Mouse (Mus musculus) cortical plate, adult 2 months (tissue): Measurements from ENCODE around the gene Ubqln5.

Experiments used
- CTCF ChIP-seq: fragments of 200-500 bp; IDR thresholded peaks from 2 replicates; pipeline ENCODE4 v1.5.1; 2011; ENCODE audit warnings: mild to moderate bottlenecking, control low read depth, low read length; ENCODE audit not compliant: insufficient read depth; ENCODE audit errors: extremely low read depth
- POLR2A ChIP-seq: fragments of 200-500 bp; IDR thresholded peaks from 2 replicates; pipeline ENCODE4 v1.6.1; 2011; ENCODE audit warnings: mild to moderate bottlenecking, low read length, control low read depth; ENCODE audit not compliant: insufficient read depth; ENCODE audit errors: extremely low read depth

DNA sequence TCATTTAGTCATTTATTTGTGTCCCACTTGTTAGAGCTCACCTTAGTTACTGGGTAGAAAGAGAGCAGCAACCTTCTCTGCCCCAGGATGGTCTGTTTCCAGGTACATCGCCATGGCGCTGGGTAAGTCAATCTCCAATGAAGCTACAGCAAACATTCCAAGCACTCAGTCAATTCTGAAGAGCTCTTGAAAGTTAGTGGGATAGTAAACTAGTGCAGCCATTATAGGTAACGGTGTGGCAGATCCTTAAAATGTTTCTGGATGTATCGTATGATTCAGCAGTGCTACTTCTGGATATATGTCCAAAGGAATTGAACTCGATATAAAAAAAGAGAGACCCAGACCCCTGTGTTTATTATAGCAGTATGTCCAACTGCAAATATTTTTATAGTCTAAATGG lies 7.7 kb upstream of the Ubqln5 start, which contains the start of gene Olfr643:
- TF ChIP-seq POLR2A = no peak
- TF ChIP-seq CTCF = no peak
